Mouse (Mus musculus) cerebellum, postnatal 14 days (tissue): ENCODE data around the gene Gipc3.

Source experiments
- DNase-seq, 2 experiments: peaks; one replicate each; pipeline ENCODE4 v3.0.0; 2021; ENCODE audit warnings: mixed read lengths in 2 of 2

Gipc3 gene

GRCm38 (mm10) chr10:81344421-81345161 lies 1.5 kb upstream of the Gipc3 start:
- DNase-seq = peak in 1 of 2 experiments; percentile 48

- peak; percentile 77 to 86 for DNase-seq
Measured at GRCm38 (mm10) chr10:81341333-81341949, 1.6 kb downstream of the Gipc3 start.

GRCm38 (mm10) chr10:81340551-81341332 lies 2.3 kb downstream of the Gipc3 start:
- DNase-seq = no peak

- no peak for DNase-seq
Measured at GRCm38 (mm10) chr10:81336558-81336957, 6.5 kb downstream of the Gipc3 start.

- DNase-seq = peak in 1 of 2 experiments; percentile 53
Measured at GRCm38 (mm10) chr10:81335393-81336340, 7.4 kb downstream of the Gipc3 start.

- DNase-seq = no peak
Measured at GRCm38 (mm10) chr10:81334324-81334723, 8.7 kb downstream of the Gipc3 start.

- DNase-seq = no peak
Measured at GRCm38 (mm10) chr10:81332277-81332676, 10.8 kb downstream of the Gipc3 start.

GRCm38 (mm10) chr10:81330007-81330406 lies 13.1 kb downstream of the Gipc3 start:
- DNase-seq = no peak

GRCm38 (mm10) chr10:81329194-81329975 lies 13.7 kb downstream of the Gipc3 start:
- no peak for DNase-seq

- DNase-seq = no peak
Measured at GRCm38 (mm10) chr10:81328386-81328785, 14.7 kb downstream of the Gipc3 start, which contains the start of gene Tbxa2r. Gene Tbxa2r (plus strand): TSS chr10:81328731.

- DNase-seq = no peak
Measured at GRCm38 (mm10) chr10:81327959-81328358, 15.1 kb downstream of the Gipc3 start.

- no peak for DNase-seq
Measured at GRCm38 (mm10) chr10:81326858-81327257, 16.2 kb downstream of the Gipc3 start.

GRCm38 (mm10) chr10:81325781-81326180 lies 17.3 kb downstream of the Gipc3 start:
- DNase-seq = no peak

- no peak for DNase-seq
Measured at GRCm38 (mm10) chr10:81325176-81325575, 17.9 kb downstream of the Gipc3 start.

GRCm38 (mm10) chr10:81323791-81324530 lies 19.1 kb downstream of the Gipc3 start:
- DNase-seq = no peak

GRCm38 (mm10) chr10:81323141-81323775 lies 19.8 kb downstream of the Gipc3 start:
- no peak for DNase-seq

GRCm38 (mm10) chr10:81322444-81322843 lies 20.6 kb downstream of the Gipc3 start:
- peak in 1 of 2 experiments; percentile 57 for DNase-seq

GRCm38 (mm10) chr10:81321436-81321835 lies 21.6 kb downstream of the Gipc3 start:
- no peak for DNase-seq

- DNase-seq = peak; percentile 99 to 100
Measured at GRCm38 (mm10) chr10:81320550-81321347, 22.3 kb downstream of the Gipc3 start, which contains the start of gene Cactin. Gene Cactin (plus strand): TSS chr10:81321103.
